Mouse (Mus musculus) forebrain, embryonic 11.5 days (tissue): ENCODE data around the gene Cmtm7. TPM values are rescaled to one million over a fixed set of nuclear protein-coding genes. Genes with fewer than 3 reads are reported as not detected.

Source experiments
- ATAC-seq: fragments of 200-750 bp; cut with Nextera tagmentation; replicated peaks from 2 replicates; pipeline ENCODE4 v1.8.0; 2017; ENCODE audit warnings: moderate TSS enrichment; ENCODE audit not compliant: low FRiP score
- DNase-seq: peaks from one replicate; pipeline ENCODE4 v3.0.0-alpha.2; 2017; ENCODE audit warnings: low spot score
- H3K27ac ChIP-seq: fragments of 300-500 bp; sonication (generic); 2 replicates; pipeline ENCODE4 v1.5.1; 2014; ENCODE audit warnings: low read depth, low read length
- H3K27me3 ChIP-seq: fragments of 300-500 bp; sonication (generic); 2 replicates; pipeline ENCODE4 v1.6.1; 2014; ENCODE audit warnings: mild to moderate bottlenecking, low read length, mixed read lengths; ENCODE audit not compliant: control insufficient read depth, insufficient read depth
- H3K36me3 ChIP-seq: fragments of 300-500 bp; sonication (generic); 2 replicates; pipeline ENCODE4 v1.6.1; 2014; ENCODE audit warnings: mild to moderate bottlenecking, low read length, moderate library complexity, mixed read lengths; ENCODE audit not compliant: control insufficient read depth, insufficient read depth
- H3K4me1 ChIP-seq: fragments of 300-500 bp; sonication (generic); replicated peaks from 2 replicates; pipeline ENCODE4 v1.6.1; 2014; ENCODE audit warnings: low read length, mixed read lengths; ENCODE audit not compliant: control insufficient read depth, insufficient read depth
- H3K4me2 ChIP-seq: fragments of 300-500 bp; sonication (generic); 2 replicates; pipeline ENCODE4 v1.6.1; 2014; ENCODE audit warnings: low read depth, mild to moderate bottlenecking, low read length, moderate library complexity, mixed read lengths; ENCODE audit not compliant: severe bottlenecking
- H3K4me3 ChIP-seq: fragments of 300-500 bp; sonication (generic); 2 replicates; pipeline ENCODE4 v1.5.1; 2014; ENCODE audit warnings: low read depth, low read length
- H3K9ac ChIP-seq: fragments of 300-500 bp; sonication (generic); 2 replicates; pipeline ENCODE4 v1.6.1; 2014; ENCODE audit warnings: low read length
- H3K9me3 ChIP-seq: fragments of 300-500 bp; sonication (generic); 2 replicates; pipeline ENCODE4 v1.6.1; 2016; ENCODE audit warnings: low read length, mixed read lengths; ENCODE audit not compliant: control insufficient read depth
- WGBS: fragments of 180-500 bp; shearing (Covaris S2); extraction: QIAGEN DNeasy Blood & Tissue Kit; methylation state at CpG from one replicate; pipeline ENCODE4 v1.1.7; 2014; 5-methylcytosine and 5-hydroxymethylcytosine counted together
- polyA plus RNA-seq: library from polyadenylated mRNA; unstranded; fragments of >200 nt; fragmentation: Nextera tagmentation; extraction: Ambion mirVana; gene quantifications from 2 replicates; pipeline ENCODE4 v1.2.1, GENCODE M21; 2014

Cmtm7 gene
- polyA plus RNA-seq, 1 experiment from 2014 or later, result 50.6 TPM

DNA sequence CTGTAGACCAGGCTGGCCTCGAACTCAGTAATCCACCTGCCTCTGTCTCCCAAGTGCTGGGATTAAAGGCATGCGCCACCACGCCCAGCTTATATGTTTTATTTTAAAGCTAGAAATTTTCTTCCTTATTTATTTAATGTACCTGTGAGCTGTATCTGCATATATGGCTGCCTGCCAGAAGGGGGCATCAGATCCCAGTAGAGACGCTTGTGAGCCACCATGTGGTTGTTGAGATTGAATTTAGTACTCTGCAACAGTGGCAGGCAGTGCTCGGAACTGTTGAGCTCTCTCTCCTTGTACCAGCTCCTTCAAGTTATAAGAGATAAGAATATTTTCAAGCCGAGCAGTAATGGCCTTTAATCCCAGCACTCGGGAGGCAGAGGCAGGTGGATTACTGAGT lies 71.3 kb downstream of the Cmtm7 start:
- Histone ChIP-seq H3K4me2 (no peak overlapping the region), H3K9me3 (no peaks in the 10 kb centered on the region), H3K27ac (no peak overlapping the region), H3K36me3 (no peaks in the 10 kb centered on the region; the same call in 1 of the 2 replicates), H3K9ac (no peak overlapping the region), H3K27me3 (no peaks in the 10 kb centered on the region), H3K4me3 (no peak overlapping the region), H3K4me1 (no peaks in the 10 kb centered on the region)
- DNase-seq (no peak), ATAC-seq (no peak)
- 84% methylated on average over 7 of the region's 7 CpGs for WGBS

DNA sequence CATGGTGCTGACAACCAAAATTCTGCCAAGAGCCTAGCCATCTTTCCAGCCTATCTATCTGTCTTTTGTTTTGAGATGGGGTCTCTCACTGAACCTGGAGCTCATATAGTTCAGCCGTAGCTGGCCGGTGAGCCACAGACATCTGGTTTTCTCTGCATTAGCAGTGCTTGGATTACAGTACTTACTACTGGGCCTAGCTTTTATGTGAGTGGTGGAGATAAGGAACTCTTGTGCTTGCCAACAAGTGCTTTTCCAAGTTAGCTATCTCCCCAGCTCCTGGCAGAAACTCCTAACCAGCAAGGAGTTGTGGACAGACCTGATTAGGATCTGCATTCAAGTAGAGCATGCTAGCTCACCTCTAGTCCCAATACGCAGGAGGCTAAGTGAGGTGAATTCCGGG lies 73.9 kb downstream of the Cmtm7 start:
- Histone ChIP-seq H3K36me3 (no peaks in the 10 kb centered on the region; the same call in 1 of the 2 replicates), H3K4me1 (no peaks in the 10 kb centered on the region), H3K4me2 (no peak overlapping the region), H3K4me3 (no peak overlapping the region), H3K27me3 (no peaks in the 10 kb centered on the region), H3K27ac (no peak overlapping the region), H3K9me3 (no peaks in the 10 kb centered on the region), H3K9ac (no peak overlapping the region)
- ATAC-seq, result no peak
- 91% methylated on average over 4 of the region's 4 CpGs for WGBS
- no peak for DNase-seq

Other genes with a start within 250 kb of the Cmtm7 start
- 1.5 and 1.6 TPM in 2 replicates for gene Trim71, start 217.5 kb downstream of the Cmtm7 start, polyA plus RNA-seq
- 76.0 and 78.8 TPM in 2 replicates for gene Cnot10, start 141.7 kb downstream of the Cmtm7 start, polyA plus RNA-seq
- gene Dync1li1, start 93.1 kb downstream of the Cmtm7 start, polyA plus RNA-seq, result 76.1 and 84.0 TPM in 2 replicates
- 26.9 and 27.2 TPM in 2 replicates for gene Cmtm6, start 50.7 kb downstream of the Cmtm7 start, polyA plus RNA-seq
- 19.1 and 21.2 TPM in 2 replicates for gene Cmtm8, start 62.3 kb upstream of the Cmtm7 start, polyA plus RNA-seq
- gene Gpd1l, start 152.1 kb upstream of the Cmtm7 start, polyA plus RNA-seq, result 11.2 and 12.3 TPM in 2 replicates
- 1.0 and 1.6 TPM in 2 replicates for gene Osbpl10, start 196.7 kb upstream of the Cmtm7 start, polyA plus RNA-seq
- 318 and 355 TPM in 2 replicates for gene Rps27rt, start 200.9 kb upstream of the Cmtm7 start, polyA plus RNA-seq